In the genomic region with DNA sequence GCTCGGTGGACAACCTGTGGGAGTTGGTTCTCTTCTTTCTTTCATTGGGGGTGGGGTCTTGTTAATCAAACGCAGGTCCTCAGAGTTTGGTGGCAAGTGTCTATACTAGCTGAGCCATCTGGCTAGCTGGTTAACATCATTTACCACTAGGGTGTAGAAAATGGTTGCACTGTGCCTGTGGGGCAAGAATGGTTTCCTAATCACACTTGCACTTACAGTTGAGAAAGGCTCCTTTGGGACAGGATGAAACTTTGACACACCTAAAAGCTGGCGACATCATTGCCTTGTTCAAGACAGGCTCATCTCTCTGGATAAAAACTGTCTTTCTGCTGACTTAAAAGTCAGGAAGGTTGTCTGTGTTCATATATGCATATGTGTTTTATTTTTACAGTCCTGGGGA, we compare ENCODE assay signal across 14 mouse cellular contexts. TPM values are rescaled to one million over a fixed set of nuclear protein-coding genes. Genes with fewer than 3 reads are reported as not detected.
DNase-seq lines count a peak whose midpoint lies in the region; ATAC-seq and TF ChIP-seq lines count a peak whose summit lies in the region.
"Had no signal": no experiment of that assay in that cellular context is flagged by ENCODE, and none has a peak within 500 bp of the region (broad histone marks: within the 10 kb centered on the region; RNA-seq: fewer than 3 reads in every experiment).

No protein-coding gene starts in this region.

- H3K36me3 ChIP-seq in liver, adult 2 months (ENCODE audit: control insufficient read depth, insufficient read depth, low read length): peaks cover 2% of the 10 kb centered on the region; the same call in 1 of the 2 replicates
- H3K36me3 ChIP-seq in liver, embryonic 12.5 days: peaks cover 17% of the 10 kb centered on the region
- peaks cover 11 to 27% of the 10 kb centered on the region in 2 experiments for H3K36me3 ChIP-seq in CH12.LX (replicated peaks in 1 of 2; ENCODE audit: control insufficient read depth in 1 of 2, insufficient read depth in 1 of 2, low read length in 1 of 2)
- H3K36me3 ChIP-seq: hindbrain, embryonic 13.5 days had no signal

- TF ChIP-seq EP300 in CH12.LX (IDR thresholded peaks at IDR 0.05; ENCODE audit: low read length): no peak

- H3K9ac ChIP-seq in liver, adult 2 months (ENCODE audit: low read depth, low read length): no peak overlapping the region
- H3K9ac ChIP-seq in liver, embryonic 12.5 days: no peak overlapping the region
- 0 out of 2 replicates have a peak overlapping the region, but pooled peaks have one; percentile 11 for H3K9ac ChIP-seq in CH12.LX (ENCODE audit: insufficient read depth, low read depth)
- H3K9ac ChIP-seq: forebrain, embryonic 12.5 days; hindbrain, embryonic 13.5 days; lung, embryonic 14.5 days had no signal

- peak overlapping the region; percentile 69 for H3K27ac ChIP-seq in liver, adult 2 months (replicated peaks; ENCODE audit: insufficient read depth, low read depth, low read length)
- H3K27ac ChIP-seq in liver, embryonic 12.5 days: no peak overlapping the region
- no peak overlapping the region for H3K27ac ChIP-seq in CH12.LX (ENCODE audit: insufficient read depth, low read depth)
- H3K27ac ChIP-seq in bone marrow, adult 2 months (ENCODE audit: control insufficient read depth, insufficient read depth, low read depth, low read length, poor library complexity): peak overlapping the region; percentile 71
- H3K27ac ChIP-seq: forebrain, embryonic 12.5 days; hindbrain, embryonic 13.5 days had no signal

- TF ChIP-seq RAD21 in CH12.LX (IDR thresholded peaks at IDR 0.05; ENCODE audit: low read depth, low read length): no peak

- no peak overlapping the region for H3K4me3 ChIP-seq in liver, adult 2 months (ENCODE audit: insufficient read depth, low read depth, low read length)
- no peak overlapping the region for H3K4me3 ChIP-seq in liver, embryonic 12.5 days
- H3K4me3 ChIP-seq in CH12.LX (replicated peaks in 1 of 3; ENCODE audit: low read depth in 2 of 3, low read length in 2 of 3, poor library complexity in 1 of 3): no peak overlapping the region
- H3K4me3 ChIP-seq in bone marrow, adult 2 months (replicated peaks; ENCODE audit: control insufficient read depth, low read depth, low read length): no peak overlapping the region
- H3K4me3 ChIP-seq: forebrain, embryonic 12.5 days had no signal

- no peak for ATAC-seq in liver, embryonic 12.5 days
- peak; percentile 41 for ATAC-seq in megakaryocyte, adult 5-6 weeks (ENCODE audit: poor library complexity, severe bottlenecking)

- dilution Hi-C loops in CH12.LX (cut with MboI; ENCODE audit: extremely low pct_ligation_motif_present, extremely low pct_unique_long_range_greater_than_20kb, low sequenced_read_pairs): no loop called here

- 77% methylated on average over 3 of the region's 3 CpGs for WGBS in liver, adult 2 months
- 85% methylated on average over 3 of the region's 3 CpGs for WGBS in liver, embryonic 12.5 days (ENCODE audit: insufficient replicate concordance)
- 56% methylated on average over 3 of the region's 3 CpGs for WGBS in bone marrow, adult 2 months

- no peaks in the 10 kb centered on the region for H3K27me3 ChIP-seq in liver, adult 2 months (ENCODE audit: control insufficient read depth, insufficient read depth, low read length)
- H3K27me3 ChIP-seq in liver, embryonic 12.5 days (replicated peaks): peaks cover 26% of the 10 kb centered on the region; the same call in 1 of the 2 replicates
- peaks cover 3% of the 10 kb centered on the region for H3K27me3 ChIP-seq in CH12.LX (replicated peaks)
- H3K27me3 ChIP-seq: forebrain, embryonic 12.5 days had no signal

- H3K79me2 ChIP-seq in liver, adult 2 months (ENCODE audit: control insufficient read depth, insufficient read depth, low read length): peaks cover 30% of the 10 kb centered on the region
- peaks cover 35% of the 10 kb centered on the region for H3K79me2 ChIP-seq in CH12.LX (replicated peaks; ENCODE audit: control insufficient read depth, extremely low read depth, insufficient read depth, poor library complexity, severe bottlenecking)

- TF ChIP-seq CTCF in liver, adult 2 months (IDR thresholded peaks at IDR 0.05; ENCODE audit: low read depth, low read length): no peak
- TF ChIP-seq CTCF in CH12.LX (conservative IDR thresholded peaks at IDR 0.05 in 1 of 2, IDR thresholded peaks at IDR 0.05 in 1 of 2; ENCODE audit: low read depth in 2 of 2, low read length in 2 of 2): no peak
- TF ChIP-seq CTCF in bone marrow, adult 2 months (IDR thresholded peaks at IDR 0.05; ENCODE audit: control insufficient read depth, insufficient read depth, low read length): no peak

- H3K9me3 ChIP-seq in liver, embryonic 12.5 days (replicated peaks): no peaks in the 10 kb centered on the region
- no peaks in the 10 kb centered on the region for H3K9me3 ChIP-seq in CH12.LX (replicated peaks; ENCODE audit: low read length)
- H3K9me3 ChIP-seq: forebrain, embryonic 12.5 days; hindbrain, embryonic 13.5 days had no signal

- H3K4me2 ChIP-seq in liver, embryonic 12.5 days: no peak overlapping the region
- H3K4me2 ChIP-seq in CH12.LX (ENCODE audit: insufficient read depth, low read depth, poor library complexity, severe bottlenecking): no peak overlapping the region

- H3K4me1 ChIP-seq in liver, adult 2 months (ENCODE audit: control insufficient read depth, insufficient read depth, low read length): peaks cover 19% of the 10 kb centered on the region
- peaks cover 41% of the 10 kb centered on the region for H3K4me1 ChIP-seq in liver, embryonic 12.5 days
- peaks cover 7 to 38% of the 10 kb centered on the region in 2 experiments for H3K4me1 ChIP-seq in CH12.LX (ENCODE audit: control insufficient read depth in 1 of 2, insufficient read depth in 2 of 2)
- peaks cover 5% of the 10 kb centered on the region; the same call in 1 of the 2 replicates for H3K4me1 ChIP-seq in bone marrow, adult 2 months (ENCODE audit: control insufficient read depth, insufficient read depth, low read length)

- no peak for DNase-seq in liver, adult 2 months (ENCODE audit: extremely low read depth, low read depth, low spot score)
- no peak for DNase-seq in CH12.LX (ENCODE audit: extremely low read depth)
- DNase-seq in retina, embryonic 14.5 days (ENCODE audit: low spot score): no peak
- no peak for DNase-seq in thymus, postnatal 14 days
- DNase-seq: cerebellum, postnatal 10 days; gastrocnemius, postnatal 36 days; thymus, adult 2 months had no signal

- TF ChIP-seq POLR2A in liver, adult 2 months (IDR thresholded peaks at IDR 0.05; ENCODE audit: extremely low read depth, insufficient read depth, low read length): no peak
- no peak for TF ChIP-seq POLR2A in CH12.LX (IDR thresholded peaks at IDR 0.05; ENCODE audit: low read depth, low read length)
- no peak for TF ChIP-seq POLR2A in bone marrow, adult 2 months (IDR thresholded peaks at IDR 0.05; ENCODE audit: borderline replicate concordance, control insufficient read depth, low read depth, low read length)

- in situ Hi-C loops in CH12.LX (cut with MboI; ENCODE audit: low pct_ligation_motif_present, low pct_unique_long_range_greater_than_20kb, low sequenced_read_pairs): no loop called here

TF ChIP-seq in CH12.LX, 34 proteins besides CTCF, POLR2A, EP300 and RAD21:
- TF ChIP-seq E2F4 (IDR thresholded peaks at IDR 0.05; ENCODE audit: insufficient replicate concordance, low read depth, low read length) (no peak), IRF4 (IDR thresholded peaks at IDR 0.05; ENCODE audit: low read depth, low read length) (no peak), MAFK (IDR thresholded peaks at IDR 0.05; ENCODE audit: insufficient replicate concordance, low read length) (no peak), MYC (IDR thresholded peaks at IDR 0.05; ENCODE audit: low read depth, low read length) (no peak), POLR2AphosphoS2 (IDR thresholded peaks at IDR 0.05; ENCODE audit: low read depth, low read length) (no peak), USF1 (IDR thresholded peaks at IDR 0.05; ENCODE audit: low read depth, low read length) (no peak)

RNA-seq across cellular contexts. Expression of a gene that starts 0.4 kb away (rescaled TPM):
- total RNA-seq in liver, adult 2 months (2014; rRNA removed): 194 and 232 TPM in 2 replicates
- polyA plus RNA-seq in liver, adult 2 months (2012; rRNA removed): 140 and 156 TPM in 2 replicates
- polyA plus RNA-seq in liver, embryonic 12.5 days (2016; fragmentation: Nextera tagmentation; extraction: Ambion mirVana): 176 and 179 TPM in 2 replicates
- total RNA-seq in CH12.LX (2012; rRNA removed) (269 and 278 TPM in 2 replicates), CH12.LX (2014; rRNA removed) (280 and 293 TPM in 2 replicates)
- 343 and 363 TPM in 2 replicates for polyA plus RNA-seq in CH12.LX (2012; ENCODE audit: insufficient read length, low read depth)
- 72.4 and 118 TPM in 2 replicates for polyA plus RNA-seq in bone marrow, adult 2 months (2011; ENCODE audit: insufficient read depth, insufficient read length, low replicate concordance, missing spikeins)
- 41.2 and 48.0 TPM in 2 replicates for total RNA-seq in megakaryocyte, adult 5-6 weeks (2015)
- 69.0 and 71.2 TPM in 2 replicates for total RNA-seq in megakaryocyte, adult 5-6 weeks (2017)

RNA-seq across cellular contexts. Expression of a gene that starts 29.9 kb away (rescaled TPM):
- 5.4 and 5.7 TPM in 2 replicates for total RNA-seq in liver, adult 2 months (2014; rRNA removed)
- 0.81 and 1.7 TPM in 2 replicates for polyA plus RNA-seq in liver, adult 2 months (2012; rRNA removed)
- 2.0 and 2.5 TPM in 2 replicates for polyA plus RNA-seq in liver, embryonic 12.5 days (2016; fragmentation: Nextera tagmentation; extraction: Ambion mirVana)
- total RNA-seq in CH12.LX (2012; rRNA removed): 0.63 and 1.7 TPM in 2 replicates
- 0.58 and 0.91 TPM in 2 replicates for total RNA-seq in CH12.LX (2014; rRNA removed)
- 2.1 and 2.4 TPM in 2 replicates for polyA plus RNA-seq in CH12.LX (2012; ENCODE audit: insufficient read length, low read depth)
- polyA plus RNA-seq in bone marrow, adult 2 months (2011; ENCODE audit: insufficient read depth, insufficient read length, low replicate concordance, missing spikeins): 2.0 and 2.4 TPM in 2 replicates
- 0.25 and 0.38 TPM in 2 replicates for total RNA-seq in megakaryocyte, adult 5-6 weeks (2015)
- total RNA-seq in megakaryocyte, adult 5-6 weeks (2017): 0.29 and 1.5 TPM in 2 replicates
- total RNA-seq: neutrophil, adult 5-6 weeks had no signal

Comparison
In these comparisons a context has a peak if more than half of its experiments do, and no peak if none do; other contexts are left out.
1. H3K27ac ChIP-seq: peak in liver, adult 2 months (single experiment) and bone marrow, adult 2 months (single experiment); none in liver, embryonic 12.5 days (single experiment) and CH12.LX (single experiment).